Mouse (Mus musculus): ENCODE results near the gene Iqgap2.

Iqgap2 gene

GRCm38 (mm10) chr13:95829431-95830171 lies 62.1 kb downstream of the Iqgap2 start:
- no peak for DNase-seq (ENCODE audit: low read depth, low spot score)

- no peak for DNase-seq (ENCODE audit: low read depth, low spot score)
Measured at GRCm38 (mm10) chr13:95828616-95829015, 63.1 kb downstream of the Iqgap2 start.

GRCm38 (mm10) chr13:95826178-95826577 lies 65.5 kb downstream of the Iqgap2 start:
- no peak for DNase-seq (ENCODE audit: low read depth, low spot score)

GRCm38 (mm10) chr13:95822918-95823317 lies 68.8 kb downstream of the Iqgap2 start:
- no peak for DNase-seq (ENCODE audit: low read depth, low spot score)

GRCm38 (mm10) chr13:95820071-95820470 lies 71.7 kb downstream of the Iqgap2 start:
- no peak for DNase-seq (ENCODE audit: low read depth, low spot score)

GRCm38 (mm10) chr13:95818941-95819340 lies 72.8 kb downstream of the Iqgap2 start:
- no peak for DNase-seq (ENCODE audit: low read depth, low spot score)

GRCm38 (mm10) chr13:95813643-95814042 lies 78.1 kb downstream of the Iqgap2 start:
- DNase-seq (ENCODE audit: low read depth, low spot score): no peak

- DNase-seq (ENCODE audit: low read depth, low spot score): no peak
Measured at GRCm38 (mm10) chr13:95810796-95811195, 80.9 kb downstream of the Iqgap2 start.

GRCm38 (mm10) chr13:95807106-95807750 lies 84.5 kb downstream of the Iqgap2 start:
- DNase-seq (ENCODE audit: low read depth, low spot score): no peak

- peak; percentile 18 for DNase-seq (ENCODE audit: low read depth, low spot score)
Measured at GRCm38 (mm10) chr13:95805469-95806166, 86.1 kb downstream of the Iqgap2 start.

- no peak for DNase-seq (ENCODE audit: low read depth, low spot score)
Measured at GRCm38 (mm10) chr13:95804113-95804512, 87.6 kb downstream of the Iqgap2 start.

- DNase-seq (ENCODE audit: low read depth, low spot score): no peak
Measured at GRCm38 (mm10) chr13:95800925-95801324, 90.8 kb downstream of the Iqgap2 start.

- DNase-seq (ENCODE audit: low read depth, low spot score): no peak
Measured at GRCm38 (mm10) chr13:95799322-95799721, 92.4 kb downstream of the Iqgap2 start.

GRCm38 (mm10) chr13:95798721-95799120 lies 93.0 kb downstream of the Iqgap2 start:
- no peak for DNase-seq (ENCODE audit: low read depth, low spot score)

- no peak for DNase-seq (ENCODE audit: low read depth, low spot score)
Measured at GRCm38 (mm10) chr13:95797530-95797929, 94.2 kb downstream of the Iqgap2 start.

GRCm38 (mm10) chr13:95794346-95794745 lies 97.4 kb downstream of the Iqgap2 start:
- DNase-seq (ENCODE audit: low read depth, low spot score): no peak

- no peak for DNase-seq (ENCODE audit: low read depth, low spot score)
Measured at GRCm38 (mm10) chr13:95790883-95791282, 100.8 kb downstream of the Iqgap2 start.

GRCm38 (mm10) chr13:95788631-95789376 lies 102.9 kb downstream of the Iqgap2 start:
- no peak for DNase-seq (ENCODE audit: low read depth, low spot score)

GRCm38 (mm10) chr13:95782969-95783332 lies 108.8 kb downstream of the Iqgap2 start:
- DNase-seq (ENCODE audit: low read depth, low spot score): no peak

- no peak for DNase-seq (ENCODE audit: low read depth, low spot score)
Measured at GRCm38 (mm10) chr13:95782311-95782968, 109.3 kb downstream of the Iqgap2 start.

GRCm38 (mm10) chr13:95780038-95780437 lies 111.7 kb downstream of the Iqgap2 start:
- DNase-seq (ENCODE audit: low read depth, low spot score): no peak

Data from WW6 (cell line).